Mouse (Mus musculus) 3T3-L1 (cell line): Measurements from ENCODE around the gene Akr1cl.
"Not testable (repeated sequence)": the region's sequence is repeated elsewhere in the genome, so short reads cannot be mapped to it uniquely, and the experiment has no call there.

ENCODE experiments used
- DNase-seq: peaks from one replicate; pipeline ENCODE4 v3.0.0-alpha.2; 2015; ENCODE audit warnings: low read depth, low spot score

Akr1cl gene

GRCm38 (mm10) chr1:65032641-65033040 lies at the start of gene Akr1cl:
TSS of gene Akr1cl (minus strand) at chr1:65032759.
- peak; percentile 20 for DNase-seq

DNA sequence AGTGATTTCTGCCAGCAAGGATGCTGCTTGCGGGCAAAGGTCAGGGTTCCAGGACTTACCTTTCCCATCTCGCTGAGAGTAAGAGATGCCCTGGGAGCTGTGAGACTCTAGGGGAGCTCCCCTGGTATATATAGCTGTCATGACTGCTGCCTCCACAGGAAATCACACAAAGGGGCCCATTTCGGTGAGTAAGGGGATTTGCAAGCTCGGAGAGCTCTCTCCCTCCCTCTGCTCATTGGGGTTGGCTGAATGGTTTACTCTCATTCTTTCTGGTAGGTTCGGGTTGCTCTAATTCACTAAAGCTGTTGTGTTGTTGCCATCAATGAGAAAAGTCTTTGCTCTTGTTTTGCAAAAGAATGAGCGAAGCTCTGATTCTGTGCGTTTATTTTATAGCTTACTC lies 49.6 kb upstream of the Akr1cl start, which contains the start of gene Crygb:
Gene Crygb, minus strand, starts transcription at position 101 of the 400 bp plus-strand sequence.
- DNase-seq: no peak

GRCm38 (mm10) chr1:65075607-65076006 lies 43.0 kb upstream of the Akr1cl start:
- peak; percentile 40 for DNase-seq

- no peak for DNase-seq
Observed at GRCm38 (mm10) chr1:65073589-65073988, 41.0 kb upstream of the Akr1cl start, which contains the start of gene Crygc. TSS of gene Crygc (minus strand) at chr1:65073689.

- no peak for DNase-seq
Observed at GRCm38 (mm10) chr1:65067842-65068241, 35.3 kb upstream of the Akr1cl start.

GRCm38 (mm10) chr1:65064201-65064600 lies 31.6 kb upstream of the Akr1cl start:
- DNase-seq: no peak

GRCm38 (mm10) chr1:65063352-65063751 lies 30.8 kb upstream of the Akr1cl start, which contains the start of gene Crygd:
TSS of gene Crygd (minus strand) at chr1:65063452.
- no peak for DNase-seq

- DNase-seq: no peak
Observed at GRCm38 (mm10) chr1:65052140-65052539, 19.6 kb upstream of the Akr1cl start.

GRCm38 (mm10) chr1:65051696-65052095 lies 19.1 kb upstream of the Akr1cl start:
- DNase-seq: peak; percentile 18

GRCm38 (mm10) chr1:65050952-65051351 lies 18.4 kb upstream of the Akr1cl start, which contains the start of gene Cryge:
TSS of gene Cryge (minus strand) at chr1:65051149.
- not testable (repeated sequence) for DNase-seq

- peak; percentile 18 for DNase-seq
Observed at GRCm38 (mm10) chr1:65048781-65049180, 16.2 kb upstream of the Akr1cl start.

- DNase-seq: peak; percentile 76
Observed at GRCm38 (mm10) chr1:65046401-65047109, 14.0 kb upstream of the Akr1cl start.

DNA sequence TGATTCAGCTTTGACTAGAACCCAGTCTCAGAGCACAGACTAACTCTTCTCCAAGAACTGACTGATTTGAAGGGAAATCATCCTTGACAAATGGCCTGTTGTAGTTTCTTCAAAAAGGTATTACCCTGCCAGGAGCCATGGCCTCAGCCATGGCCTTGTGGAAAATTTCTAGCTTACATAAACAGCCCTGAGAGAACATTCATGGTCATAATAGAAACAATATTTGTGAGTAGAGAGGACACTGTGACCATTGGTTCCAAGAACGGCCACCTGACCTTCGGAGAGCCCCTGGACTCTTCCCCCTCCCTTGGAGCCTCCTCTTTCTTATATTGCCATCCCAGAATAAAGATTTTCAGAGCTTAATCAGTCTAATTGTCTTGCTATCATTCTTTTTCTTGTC lies 10.9 kb upstream of the Akr1cl start:
- DNase-seq: no peak

DNA sequence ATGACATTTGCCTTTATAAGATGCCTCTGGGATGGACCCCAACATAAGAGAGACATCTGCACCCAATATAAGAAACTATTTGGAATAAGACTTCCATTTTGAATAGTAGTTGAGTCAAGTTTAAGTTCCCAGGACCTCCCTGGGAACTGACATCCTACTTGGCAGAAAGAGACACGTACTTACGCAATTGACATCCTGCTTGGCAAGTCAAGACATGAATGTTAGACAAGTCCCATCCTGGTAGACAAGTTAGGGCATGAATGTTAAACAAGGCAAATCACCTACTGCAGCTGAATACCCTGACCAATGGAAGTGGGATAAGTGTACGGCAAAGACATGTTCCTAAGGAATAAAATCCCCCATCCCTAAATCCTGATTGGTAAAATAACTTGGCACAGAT lies 9.3 kb upstream of the Akr1cl start:
- peak; percentile 36 for DNase-seq

DNA sequence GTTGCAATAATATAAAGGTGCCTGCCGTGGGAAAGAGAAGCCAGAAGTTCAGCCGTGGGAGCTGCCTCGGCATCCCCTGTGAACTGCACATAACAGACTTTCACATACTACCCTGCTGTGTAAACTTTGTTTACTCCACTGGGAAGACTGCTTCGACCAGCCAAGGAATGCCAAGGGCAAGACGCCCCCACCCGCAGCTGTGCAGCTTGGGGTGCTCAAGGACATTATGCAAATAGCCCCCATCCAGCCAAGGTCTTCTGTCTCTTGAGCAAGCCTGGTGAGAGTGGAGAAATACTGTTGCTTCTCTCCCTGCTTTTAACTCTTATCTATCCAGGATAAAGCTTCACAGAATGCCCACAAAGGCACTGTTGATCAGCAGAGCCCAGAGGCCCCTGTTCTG lies 8.2 kb upstream of the Akr1cl start:
- no peak for DNase-seq

DNA sequence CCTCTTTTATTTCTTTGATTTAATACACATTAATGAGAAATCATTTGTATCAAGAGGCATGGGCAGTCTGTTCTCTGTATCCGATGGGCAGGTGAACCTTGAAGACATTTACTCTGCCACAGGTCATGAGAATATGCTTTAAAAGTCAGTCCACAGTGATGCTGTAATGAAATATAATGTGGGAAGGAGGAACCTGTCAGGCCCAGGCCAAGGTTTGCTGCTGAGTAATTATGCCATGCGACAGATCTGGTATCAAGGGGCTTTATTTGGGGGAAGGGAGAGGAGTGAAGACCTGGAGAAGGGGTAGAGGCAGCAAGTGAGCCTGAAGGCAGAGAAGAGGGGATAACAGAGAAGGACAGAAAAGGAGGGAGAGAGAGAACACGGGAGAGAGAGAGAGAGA lies 7.1 kb upstream of the Akr1cl start:
- no peak for DNase-seq

DNA sequence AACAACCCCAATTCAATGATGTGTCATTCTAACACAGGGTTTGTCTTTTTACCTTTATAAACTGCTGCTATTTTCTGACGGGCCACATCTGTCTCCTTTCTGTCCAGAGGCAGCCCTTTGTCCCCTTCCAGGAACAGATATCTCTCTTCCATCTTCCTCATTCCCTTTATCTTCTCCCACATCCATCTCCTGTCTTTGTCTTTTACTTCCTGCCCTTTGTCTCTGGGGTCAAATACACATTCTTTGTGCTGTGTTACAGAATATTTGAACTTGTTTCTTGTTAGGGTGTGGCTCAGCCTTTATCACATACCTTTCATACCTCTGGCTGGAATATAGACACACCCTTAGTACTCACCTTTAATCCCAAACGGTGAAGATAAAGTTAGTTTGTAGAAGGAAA lies 5.0 kb upstream of the Akr1cl start:
- DNase-seq: no peak

- no peak for DNase-seq
Observed at GRCm38 (mm10) chr1:65035513-65035912, 3.0 kb upstream of the Akr1cl start.

- no peak for DNase-seq
Observed at GRCm38 (mm10) chr1:65028206-65028605, 4.4 kb downstream of the Akr1cl start.

- no peak for DNase-seq
Observed at GRCm38 (mm10) chr1:65012726-65013125, 19.8 kb downstream of the Akr1cl start.

GRCm38 (mm10) chr1:65010153-65010552 lies 22.4 kb downstream of the Akr1cl start:
- peak; percentile 95 for DNase-seq

GRCm38 (mm10) chr1:65005575-65005974 lies 27.0 kb downstream of the Akr1cl start:
- no peak for DNase-seq

DNA sequence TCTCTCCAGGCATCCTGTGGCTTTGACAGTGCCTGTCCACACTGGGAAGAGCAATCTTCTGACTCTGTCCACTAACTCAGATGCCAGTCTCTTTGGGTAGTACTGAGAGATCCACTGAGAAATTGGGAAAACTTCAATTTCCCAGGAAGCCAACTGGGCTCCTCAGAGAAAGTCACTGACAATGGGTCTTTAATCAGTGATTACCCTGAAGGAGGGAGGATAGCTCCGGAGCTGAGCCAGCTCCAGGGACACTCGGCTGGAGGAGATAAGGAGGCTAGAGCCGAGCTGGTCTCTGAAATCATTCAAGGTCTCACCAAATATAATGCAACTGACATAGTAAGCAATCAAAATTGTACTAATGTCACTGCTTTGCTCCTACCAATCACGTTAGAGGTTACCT lies 28.0 kb downstream of the Akr1cl start:
- DNase-seq: no peak
